Mouse (Mus musculus) lung, postnatal 0 days (tissue): Measurements from ENCODE around the gene Akr1c13. TPM values are rescaled to one million over a fixed set of nuclear protein-coding genes. Genes with fewer than 3 reads are reported as not detected.
A peak's percentile ranks its signal among the peaks of the same experiment; 100 is the strongest.

ENCODE experiments used
- ATAC-seq: fragments of 200-750 bp; cut with Nextera tagmentation; 2 replicates; pipeline ENCODE4 v1.8.0; 2017; ENCODE audit warnings: moderate library complexity
- DNase-seq: peaks from one replicate; pipeline ENCODE4 v3.0.0-alpha.2; 2016; ENCODE audit warnings: low spot score
- H3K27ac ChIP-seq: fragments of 300-500 bp; sonication (generic); 2 replicates; pipeline ENCODE4 v1.5.1; 2014; ENCODE audit warnings: antibody characterized with exemption, mild to moderate bottlenecking, low read length, mixed read lengths
- H3K27me3 ChIP-seq: fragments of 300-500 bp; sonication (generic); replicated peaks from 2 replicates; pipeline ENCODE4 v1.6.1; 2014; ENCODE audit warnings: low read length, mixed read lengths; ENCODE audit not compliant: insufficient read depth
- H3K36me3 ChIP-seq: fragments of 300-500 bp; sonication (generic); 2 replicates; pipeline ENCODE4 v1.6.1; 2014; ENCODE audit warnings: low read length, mixed read lengths; ENCODE audit not compliant: insufficient read depth
- H3K4me1 ChIP-seq: fragments of 300-500 bp; sonication (generic); 2 replicates; pipeline ENCODE4 v1.6.1; 2014; ENCODE audit warnings: antibody characterized with exemption, low read depth, low read length, mixed read lengths; ENCODE audit not compliant: insufficient read depth
- H3K4me2 ChIP-seq: fragments of 300-500 bp; sonication (generic); replicated peaks from 2 replicates; pipeline ENCODE4 v1.6.1; 2014; ENCODE audit warnings: low read depth, mild to moderate bottlenecking, low read length, moderate library complexity, mixed read lengths
- H3K4me3 ChIP-seq: fragments of 300-500 bp; sonication (generic); 2 replicates; pipeline ENCODE4 v1.5.1; 2014; ENCODE audit warnings: low read depth, low read length
- H3K9ac ChIP-seq: fragments of 300-500 bp; sonication (generic); replicated peaks from 2 replicates; pipeline ENCODE4 v1.6.1; 2014; ENCODE audit warnings: low read depth, mild to moderate bottlenecking
- H3K9me3 ChIP-seq: fragments of 300-500 bp; sonication (generic); 2 replicates; pipeline ENCODE4 v1.6.1; 2016; ENCODE audit warnings: low read length, mixed read lengths
- CTCF ChIP-seq: IDR thresholded peaks from 2 replicates; pipeline ENCODE4 v1.5.1; 2016; ENCODE audit warnings: antibody characterized with exemption, mild to moderate bottlenecking
- EP300 ChIP-seq: IDR thresholded peaks from 2 replicates; pipeline ENCODE4 v1.6.1; 2016; ENCODE audit warnings: antibody characterized with exemption, mild to moderate bottlenecking, control low read depth
- WGBS: fragments of 180-500 bp; shearing (Covaris S2); extraction: QIAGEN DNeasy Blood & Tissue Kit; methylation state at CpG from one replicate; pipeline ENCODE4 v1.1.7; 2014; 5-methylcytosine and 5-hydroxymethylcytosine counted together
- polyA plus RNA-seq: library from polyadenylated mRNA; unstranded; fragments of >200 nt; fragmentation: Nextera tagmentation; extraction: Ambion mirVana; gene quantifications from 2 replicates; pipeline ENCODE4 v1.2.1, GENCODE M21; 2015

Gene Akr1c13
- polyA plus RNA-seq, 1 experiment from 2014 or later, result 7.9 TPM

- Histone ChIP-seq H3K27ac (peak overlapping the region; percentile 39; the same call in 1 of the 2 replicates), H3K9ac (no peak overlapping the region), H3K4me3 (no peak overlapping the region), H3K27me3 (no peaks in the 10 kb centered on the region), H3K36me3 (no peaks in the 10 kb centered on the region), H3K4me2 (no peak overlapping the region), H3K4me1 (no peaks in the 10 kb centered on the region; the same call in 1 of the 2 replicates), H3K9me3 (no peaks in the 10 kb centered on the region)
- TF ChIP-seq EP300, result no peak
- ATAC-seq (peak; percentile 74), DNase-seq (peak; percentile 56)
- 57% methylated on average over 1 of the region's 1 CpGs for whole genome bisulfite sequencing
These were observed 42.2 kb downstream of the Akr1c13 start for GRCm38 (mm10) chr13:4233135-4233534.

DNA sequence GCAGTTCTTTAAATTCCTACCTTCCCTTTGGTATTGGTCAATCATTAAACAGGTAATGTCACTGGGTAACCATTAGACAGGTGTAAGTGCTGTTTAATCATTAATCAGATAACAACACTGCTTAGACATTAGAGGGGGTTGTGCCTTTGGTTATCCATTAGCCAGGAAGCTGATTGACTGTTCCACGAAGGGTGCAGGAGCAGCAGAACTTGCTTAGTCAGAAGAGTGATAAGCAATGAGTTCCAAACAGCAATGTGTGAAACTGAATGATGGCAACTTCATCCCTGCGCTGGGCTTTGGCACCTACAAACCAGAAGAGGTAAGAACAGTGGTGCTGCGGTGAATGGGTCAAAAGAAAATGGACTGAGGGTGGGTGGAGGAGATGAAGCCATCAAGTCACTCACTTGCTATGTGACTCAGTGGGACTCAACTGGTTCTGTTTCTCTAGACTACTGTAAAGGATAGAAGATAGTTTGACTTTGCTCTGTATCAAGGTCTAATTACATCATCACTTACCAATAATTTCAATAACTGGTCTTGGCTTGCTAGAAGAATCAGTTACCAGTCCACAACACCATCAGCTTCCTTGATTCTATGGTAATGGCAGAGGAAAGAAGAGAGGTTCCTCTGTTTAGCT, 42.7 kb downstream of the Akr1c13 start:
- Histone ChIP-seq H3K36me3 (no peaks in the 10 kb centered on the region), H3K27ac (no peak overlapping the region), H3K9ac (no peak overlapping the region), H3K27me3 (no peaks in the 10 kb centered on the region), H3K4me2 (no peak overlapping the region), H3K9me3 (no peaks in the 10 kb centered on the region), H3K4me1 (no peaks in the 10 kb centered on the region; the same call in 1 of the 2 replicates), H3K4me3 (no peak overlapping the region)
- WGBS, result 33% methylated on average over 3 of the region's 3 CpGs
- ATAC-seq, result peak; percentile 95
- peak; percentile 83 for DNase-seq
- no peak for TF ChIP-seq EP300
- TF ChIP-seq CTCF, result no peak

- peak; percentile 57; the same call in 1 of the 2 replicates for ATAC-seq
- DNase-seq, result peak; percentile 50
- H3K4me1 ChIP-seq, result no peaks in the 10 kb centered on the region
- TF ChIP-seq EP300, result no peak
- no peak for TF ChIP-seq CTCF
- no peaks in the 10 kb centered on the region for H3K27me3 ChIP-seq
- no peaks in the 10 kb centered on the region for H3K36me3 ChIP-seq
- H3K9ac ChIP-seq, result no peak overlapping the region
- peak overlapping the region; percentile 27; the same call in 1 of the 2 replicates for H3K4me2 ChIP-seq
- 3% methylated on average over 13 of the region's 13 CpGs for WGBS
- H3K27ac ChIP-seq, result no peak overlapping the region
- no peaks in the 10 kb centered on the region for H3K9me3 ChIP-seq
- no peak overlapping the region for H3K4me3 ChIP-seq
These were observed 54.1 kb downstream of the Akr1c13 start for GRCm38 (mm10) chr13:4244861-4245559.

DNA sequence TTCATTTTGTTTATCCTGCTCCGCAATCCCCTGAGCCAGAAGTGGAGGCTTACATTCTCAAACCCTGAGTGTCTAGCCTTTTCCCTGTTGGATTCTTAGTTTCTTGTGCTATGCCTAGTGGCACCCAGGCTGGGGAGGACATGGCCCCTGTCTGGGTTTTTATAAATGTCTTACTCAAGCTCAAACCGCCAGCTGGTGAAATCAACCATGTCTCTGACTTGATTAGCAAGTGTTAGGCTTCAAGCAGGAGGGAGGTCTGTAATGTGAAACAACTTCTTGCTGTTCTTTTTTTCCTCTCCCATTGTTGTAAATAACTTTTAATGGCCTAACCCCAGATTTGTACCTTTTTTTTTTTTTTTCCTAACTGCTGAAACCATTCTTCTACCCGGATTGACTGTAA, 58.4 kb downstream of the Akr1c13 start:
- no peak overlapping the region for H3K27ac ChIP-seq
- no peak overlapping the region for H3K4me3 ChIP-seq
- 73% methylated on average over 3 of the region's 3 CpGs for WGBS
- H3K9ac ChIP-seq, result no peak overlapping the region
- no peaks in the 10 kb centered on the region for H3K36me3 ChIP-seq
- H3K27me3 ChIP-seq, result no peaks in the 10 kb centered on the region
- H3K4me2 ChIP-seq, result no peak overlapping the region
- TF ChIP-seq EP300 (no peak), CTCF (no peak)
- DNase-seq, result no peak
- no peaks in the 10 kb centered on the region for H3K9me3 ChIP-seq
- no peaks in the 10 kb centered on the region for H3K4me1 ChIP-seq
- no peak for ATAC-seq

Other genes with a start within 250 kb of the Akr1c13 start
- not detected in 2 replicates for gene Ucn3, start 245.8 kb upstream of the Akr1c13 start, polyA plus RNA-seq
- gene Akr1c14, start 142.1 kb upstream of the Akr1c13 start, polyA plus RNA-seq, result 62.8 and 63.7 TPM in 2 replicates
- 0.37 and 1.0 TPM in 2 replicates for gene Akr1c18, start 40.5 kb upstream of the Akr1c13 start, polyA plus RNA-seq
- 13.9 and 15.0 TPM in 2 replicates for gene Akr1c19, start 37.5 kb downstream of the Akr1c13 start, polyA plus RNA-seq
- 0.87 and 1.2 TPM in 2 replicates for gene Akr1c12, start 88.3 kb downstream of the Akr1c13 start, polyA plus RNA-seq
- gene Akr1c6, start 243.2 kb downstream of the Akr1c13 start, polyA plus RNA-seq, result not detected in 2 replicates